Mouse (Mus musculus): ENCODE data around the gene Trdn.

DNA sequence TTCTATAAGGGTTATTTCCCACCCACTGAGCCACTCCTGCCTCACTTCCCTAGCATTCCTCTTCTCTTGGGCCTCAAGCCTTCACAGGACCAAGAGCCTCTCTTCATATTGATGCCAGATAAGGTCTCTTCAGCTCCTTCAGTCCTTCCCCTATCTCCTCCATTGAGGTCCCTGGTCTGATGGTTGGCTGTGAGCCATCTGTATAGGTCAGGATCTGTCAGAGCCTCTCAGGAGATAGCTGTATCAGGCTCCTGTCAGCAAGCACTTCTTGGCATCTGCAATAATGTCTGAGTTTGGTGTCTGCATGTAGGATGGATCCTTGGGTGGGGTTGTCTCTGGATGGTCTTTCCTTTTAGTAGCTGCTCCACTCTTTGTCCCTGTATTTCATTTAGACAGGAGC lies 42.7 kb downstream of the Trdn start:
- TF ChIP-seq CTCF (IDR thresholded peaks at IDR 0.05; ENCODE audit: low read depth, low read length): no peak
- no peak for TF ChIP-seq GATA1 (IDR thresholded peaks at IDR 0.05; ENCODE audit: borderline replicate concordance, low read length)
- TF ChIP-seq TAL1 (conservative IDR thresholded peaks at IDR 0.05; ENCODE audit: low read depth, low read length): no peak

Data from G1E (cell line).